Mouse (Mus musculus): ENCODE data around the gene Gpx7. TPM values are rescaled to one million over a fixed set of nuclear protein-coding genes. Genes with fewer than 3 reads are reported as not detected.
"Not testable (repeated sequence)": the region's sequence is repeated elsewhere in the genome, so short reads cannot be mapped to it uniquely, and the experiment has no call there.

Gene Gpx7
- total RNA-seq, 2 experiments from 2014 or later, result 6.3 TPM

DNA sequence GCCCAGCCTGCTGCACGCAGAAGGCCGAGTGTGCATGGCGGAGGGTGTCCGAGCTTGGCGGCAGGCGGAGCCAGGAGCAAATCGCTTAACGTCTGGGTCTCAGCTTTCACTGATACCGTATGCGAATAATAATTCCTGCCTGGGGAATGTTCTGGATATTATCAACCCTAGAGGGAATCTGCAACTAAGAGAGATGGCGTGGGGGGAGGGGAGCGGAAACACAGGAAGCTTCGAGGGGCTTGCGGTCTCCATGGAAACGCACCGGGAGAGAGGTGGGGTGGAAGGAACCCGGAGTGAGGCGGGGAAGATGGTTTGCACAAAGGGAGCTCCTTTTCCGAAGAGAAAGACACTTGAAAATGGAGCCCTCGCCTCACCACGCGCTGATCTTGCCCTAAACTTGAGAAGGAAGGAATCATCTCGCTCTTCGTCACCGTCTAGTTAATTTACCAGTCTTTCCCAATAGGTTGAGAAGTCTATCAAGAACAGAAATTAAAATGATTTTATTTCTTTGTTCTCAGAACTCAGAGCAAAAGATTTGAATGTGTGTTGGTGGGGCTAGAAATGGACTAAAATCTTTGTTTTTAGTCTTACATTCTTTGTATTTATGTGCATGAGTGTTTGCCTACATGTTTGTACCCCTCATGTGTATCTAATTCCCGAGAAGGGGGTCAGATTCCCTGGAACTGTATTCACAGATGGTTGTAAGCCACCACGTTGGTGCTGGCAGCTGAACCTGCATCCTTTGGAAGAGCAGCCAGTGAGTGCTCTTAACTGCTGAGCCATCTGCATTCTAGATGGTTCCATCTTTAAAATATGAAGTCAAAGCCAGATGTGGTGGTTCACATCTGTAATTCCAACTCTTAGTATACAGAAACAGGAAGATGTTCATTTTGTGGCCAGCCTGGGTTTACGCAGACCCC, 46.4 kb downstream of the Gpx7 start:
- peak overlapping the region; percentile 72 for H3K27ac ChIP-seq
- no peak for TF ChIP-seq CTCF (IDR thresholded peaks at IDR 0.05)
- peak; percentile 43 for DNase-seq
- H3K4me3 ChIP-seq, result peak overlapping the region; percentile 59
- intact Hi-C loops (cut with DNase I), result no loop called here

DNA sequence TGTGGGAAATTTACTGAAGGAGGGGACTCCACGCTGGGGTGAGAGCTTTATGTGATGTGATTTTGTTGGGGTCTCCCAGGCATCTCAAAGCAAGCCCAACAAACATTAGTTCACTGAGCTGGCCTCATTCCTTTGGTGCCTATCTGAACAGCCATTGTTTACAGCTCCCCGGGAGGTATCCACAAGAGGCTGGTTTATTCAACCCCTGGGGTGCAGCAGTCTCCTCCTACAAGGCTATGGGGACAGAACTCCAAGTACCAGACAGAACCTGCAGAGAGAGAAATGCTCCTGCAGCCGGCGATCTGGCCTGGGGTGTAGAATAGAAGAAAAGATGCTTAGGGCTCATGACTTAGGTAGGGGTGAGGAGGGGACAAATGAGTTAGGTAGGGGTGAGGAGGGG, 48.3 kb downstream of the Gpx7 start:
- intact Hi-C loops (cut with DNase I), result no loop called here
- peak overlapping the region; percentile 72; the same call in 1 of the 2 replicates for H3K27ac ChIP-seq
- no peak for TF ChIP-seq CTCF (IDR thresholded peaks at IDR 0.05)
- DNase-seq, result no peak
- H3K4me3 ChIP-seq, result no peak overlapping the region

GRCm38 (mm10) chr4:108357458-108357857, 49.3 kb downstream of the Gpx7 start:
- no peak for DNase-seq
- no peak overlapping the region for H3K4me3 ChIP-seq
- no peak for TF ChIP-seq CTCF (IDR thresholded peaks at IDR 0.05)
- H3K27ac ChIP-seq, result no peak overlapping the region
- intact Hi-C loops (cut with DNase I), result no loop called here

DNA sequence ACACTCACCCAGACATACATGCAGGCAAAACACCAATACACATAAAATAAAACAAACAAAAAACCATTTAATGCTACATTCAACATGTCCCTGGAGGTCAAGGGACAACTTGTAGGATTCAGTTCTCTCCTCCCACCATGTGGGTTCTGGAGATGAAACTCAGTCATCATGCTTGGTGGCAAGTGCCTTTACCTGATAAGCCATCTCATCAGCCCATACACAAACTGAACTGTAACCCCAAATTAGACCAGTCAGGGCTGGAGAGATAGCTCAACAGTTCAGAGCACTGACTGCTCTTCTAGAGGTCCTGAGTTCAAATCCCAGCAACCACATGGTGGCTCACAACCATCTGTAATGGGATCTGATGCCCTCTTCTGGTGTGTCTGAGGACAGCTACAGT, 53.2 kb downstream of the Gpx7 start:
- intact Hi-C loops (cut with DNase I); H3K4me3 ChIP-seq; DNase-seq: not testable (repeated sequence)
- peak overlapping the region; percentile 77 for H3K27ac ChIP-seq

DNA sequence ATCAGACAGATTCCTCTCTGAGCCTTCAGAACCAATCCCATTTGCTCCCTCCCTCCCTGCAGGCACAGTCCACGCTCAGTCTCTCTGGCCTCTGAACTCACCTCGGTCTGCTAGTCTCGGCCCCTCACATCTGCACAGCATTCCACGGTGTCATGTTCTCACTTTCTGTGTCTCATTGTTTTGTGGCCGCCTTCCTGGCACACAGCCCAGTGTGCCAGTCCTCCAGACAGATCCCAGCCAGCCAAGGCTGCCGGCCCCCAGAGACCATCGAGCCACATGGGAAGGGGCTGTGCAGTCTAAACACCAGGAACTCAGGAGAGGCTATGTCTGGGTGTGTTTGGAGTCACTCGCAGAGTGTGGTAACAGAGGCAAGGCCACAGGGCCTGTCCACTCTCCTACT, 55.9 kb downstream of the Gpx7 start:
- Histone ChIP-seq H3K4me3 (no peak overlapping the region), H3K27ac (peak overlapping the region; percentile 93)
- no peak for TF ChIP-seq CTCF (IDR thresholded peaks at IDR 0.05)
- intact Hi-C loops (cut with DNase I), result no loop called here
- DNase-seq, result peak; percentile 53

Other genes starting within 250 kb of the Gpx7 start
- gene Echdc2, start 241.5 kb downstream of the Gpx7 start, total RNA-seq (2021), result 1 to 10 TPM; 5.8 to 7.9 TPM
- gene Zyg11a, start 188.9 kb downstream of the Gpx7 start, total RNA-seq (2021), result under 1 TPM; 0.50 to 0.54 TPM
- 10 to 100 TPM; 50.8 to 56.0 TPM for gene Zyg11b, start 105.9 kb downstream of the Gpx7 start, total RNA-seq (2021)
- 10 to 100 TPM; 33.6 to 35.8 TPM for gene Coa7, start 78.8 kb downstream of the Gpx7 start, total RNA-seq (2021)
- not detected for gene Shisal2a, start 23.6 kb downstream of the Gpx7 start, total RNA-seq (2021)
- gene Tut4, start 52.5 kb upstream of the Gpx7 start, total RNA-seq (2021), result 10 to 100 TPM; 19.0 to 20.0 TPM
- 10 to 100 TPM; 12.1 to 13.0 TPM for gene Prpf38a, start 172.4 kb upstream of the Gpx7 start, total RNA-seq (2021)
- gene Orc1, start 172.5 kb upstream of the Gpx7 start, total RNA-seq (2021), result under 1 TPM in 1 of 2 experiments, not detected in 1; 0.38 TPM
- 10 to 100 TPM; 17.2 to 20.7 TPM for gene Cc2d1b, start 213.0 kb upstream of the Gpx7 start, total RNA-seq (2021)

Data from gastrocnemius, adult 2 months (tissue).